Mouse (Mus musculus) layer of hippocampus, adult 18-20 months (tissue): ENCODE measurements around the gene Slc12a6. TPM values are rescaled to one million over a fixed set of nuclear protein-coding genes. Genes with fewer than 3 reads are reported as not detected.

Source experiments
- DNase-seq, 2 experiments: peaks; one replicate each; pipeline ENCODE4 v3.0.0; 2022; ENCODE audit warnings: low spot score in 2 of 2
- total RNA-seq, 2 experiments: library from RNA; stranded (reverse); gene quantifications; 2 replicates each; pipeline ENCODE4 v1.2.3; 2021

Slc12a6 gene
- total RNA-seq, 2 experiments from 2014 or later = 102 to 105 TPM

- DNase-seq = no peak
These were observed 50.0 kb downstream of the Slc12a6 start for GRCm38 (mm10) chr2:112315638-112316037.

- DNase-seq = no peak
These were observed 52.6 kb downstream of the Slc12a6 start for GRCm38 (mm10) chr2:112318227-112318626.

GRCm38 (mm10) chr2:112318905-112319304, 53.3 kb downstream of the Slc12a6 start:
- peak in 1 of 2 experiments; percentile 12 for DNase-seq

GRCm38 (mm10) chr2:112328069-112328777, 62.6 kb downstream of the Slc12a6 start:
- no peak for DNase-seq

GRCm38 (mm10) chr2:112332051-112332898, 66.7 kb downstream of the Slc12a6 start:
- DNase-seq = no peak

- DNase-seq = no peak
These were observed 71.6 kb downstream of the Slc12a6 start for GRCm38 (mm10) chr2:112337211-112337610.

- DNase-seq = no peak
These were observed 74.1 kb downstream of the Slc12a6 start for GRCm38 (mm10) chr2:112339736-112340135.

GRCm38 (mm10) chr2:112341117-112341516, 75.5 kb downstream of the Slc12a6 start:
- DNase-seq = no peak

GRCm38 (mm10) chr2:112348246-112348645, 82.6 kb downstream of the Slc12a6 start:
- no peak for DNase-seq

- no peak for DNase-seq
These were observed 88.2 kb downstream of the Slc12a6 start for GRCm38 (mm10) chr2:112353685-112354455.

- peak in 1 of 2 experiments; percentile 54 for DNase-seq
These were observed 94.0 kb downstream of the Slc12a6 start for GRCm38 (mm10) chr2:112359611-112360010.

- no peak for DNase-seq
These were observed 94.6 kb downstream of the Slc12a6 start for GRCm38 (mm10) chr2:112360012-112360780.

- DNase-seq = no peak
These were observed 95.2 kb downstream of the Slc12a6 start for GRCm38 (mm10) chr2:112360781-112361169.

GRCm38 (mm10) chr2:112367222-112367621, 101.6 kb downstream of the Slc12a6 start:
- DNase-seq = no peak

GRCm38 (mm10) chr2:112367726-112368673, 102.4 kb downstream of the Slc12a6 start, which contains the start of gene Emc4:
TSS of gene Emc4 (minus strand) at chr2:112368027.
- DNase-seq = peak; percentile 91 to 96

GRCm38 (mm10) chr2:112369941-112370340, 104.3 kb downstream of the Slc12a6 start:
- DNase-seq = no peak

- no peak for DNase-seq
These were observed 107.5 kb downstream of the Slc12a6 start for GRCm38 (mm10) chr2:112373141-112373540.

GRCm38 (mm10) chr2:112374610-112375009, 109.0 kb downstream of the Slc12a6 start:
- no peak for DNase-seq
